Mouse (Mus musculus) CD4-positive naive resting alpha-beta T cell, adult 57 days (primary cell): Measurements from ENCODE around the gene Gucy1a1. TPM values are rescaled to one million over a fixed set of nuclear protein-coding genes. Genes with fewer than 3 reads are reported as not detected.

Source experiments
- total RNA-seq: library from RNA; stranded (reverse); gene quantifications from one replicate; pipeline ENCODE4 v1.2.4, GENCODE M21; 2023

Gucy1a1 gene
- 2.5 TPM for total RNA-seq

GRCm38 (mm10) chr3:82145126-82145901 is at the start of gene Gucy1a1:
TSS of gene Gucy1a1 (minus strand) at chr3:82145789.

GRCm38 (mm10) chr3:82074201-82074851 is 71.3 kb downstream of the Gucy1a1 start, which contains the start of gene Gucy1b1:
TSS of gene Gucy1b1 (minus strand) at chr3:82074689.

Other genes with a start within 250 kb of the Gucy1a1 start
- gene Ctso, start 213.2 kb downstream of the Gucy1a1 start, total RNA-seq = 30.1 TPM
- gene Tdo2, start 169.6 kb downstream of the Gucy1a1 start, total RNA-seq = not detected
- gene Asic5, start 163.5 kb downstream of the Gucy1a1 start, total RNA-seq = not detected
- 8.5 TPM for gene Gucy1b1, start 71.1 kb downstream of the Gucy1a1 start, total RNA-seq
- gene Map9, start 212.3 kb upstream of the Gucy1a1 start, total RNA-seq = 0.83 TPM